Mouse (Mus musculus): Measurements from ENCODE around the gene Tigd2.
"Not testable (repeated sequence)": the region's sequence is repeated elsewhere in the genome, so short reads cannot be mapped to it uniquely, and the experiment has no call there.

The Tigd2 gene

GRCm38 (mm10) chr6:59208685-59209298, at the start of gene Tigd2:
TSS of gene Tigd2 (plus strand) at chr6:59208870.
- peak; percentile 94 for DNase-seq (ENCODE audit: low spot score)

DNA sequence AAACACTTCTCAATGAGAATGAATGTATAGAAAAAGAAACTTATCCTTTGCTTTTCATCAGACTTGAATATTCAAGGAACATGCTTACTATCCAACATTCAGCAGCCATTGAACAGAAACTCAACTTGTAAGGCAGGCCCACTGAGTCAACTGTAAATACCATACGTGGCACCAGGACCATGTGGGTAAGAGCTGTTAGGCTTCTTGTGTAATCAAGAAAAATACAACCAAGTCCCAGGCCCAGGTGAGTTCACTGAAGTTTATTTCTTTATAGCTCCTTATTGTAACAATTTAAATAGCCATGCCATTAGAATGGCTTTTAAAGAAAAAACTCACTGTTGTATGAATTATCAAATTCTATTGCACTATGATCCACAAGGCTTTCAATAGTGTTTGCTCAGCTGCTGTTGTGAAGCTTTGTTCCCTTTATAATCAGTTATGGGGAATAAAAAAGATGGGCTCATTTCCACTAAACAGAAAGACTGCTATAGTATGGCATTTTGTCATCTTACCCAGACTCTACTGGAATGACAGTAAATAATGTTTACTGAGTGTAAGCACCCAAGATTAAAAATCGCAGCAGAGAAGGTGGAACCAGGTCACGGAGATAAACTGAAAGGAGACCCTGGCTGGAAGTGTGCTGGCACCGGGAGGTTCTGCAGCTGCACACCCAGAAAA, 46.7 kb upstream of the Tigd2 start:
- DNase-seq (ENCODE audit: low spot score), result no peak

DNA sequence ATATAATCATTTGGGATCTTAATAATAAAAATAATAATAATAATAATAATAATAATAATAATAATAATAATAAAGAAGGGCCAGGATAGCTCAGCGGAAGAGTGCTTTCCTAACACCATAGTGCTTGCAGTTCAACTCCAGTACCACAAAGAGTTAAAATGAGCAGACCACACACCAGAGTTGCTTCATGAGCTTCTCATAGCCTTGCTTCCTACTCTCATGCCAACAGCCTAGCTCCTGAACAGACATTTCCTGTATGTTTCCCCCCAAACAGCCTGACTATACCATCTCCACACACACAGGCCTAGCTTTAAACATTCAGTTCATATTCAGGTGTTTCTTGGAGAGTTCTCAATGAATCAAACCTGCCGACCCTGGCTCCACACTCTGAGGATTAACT, 45.8 kb upstream of the Tigd2 start:
- DNase-seq (ENCODE audit: low spot score), result no peak

GRCm38 (mm10) chr6:59163407-59163806, 45.3 kb upstream of the Tigd2 start:
- DNase-seq (ENCODE audit: low spot score), result no peak

DNA sequence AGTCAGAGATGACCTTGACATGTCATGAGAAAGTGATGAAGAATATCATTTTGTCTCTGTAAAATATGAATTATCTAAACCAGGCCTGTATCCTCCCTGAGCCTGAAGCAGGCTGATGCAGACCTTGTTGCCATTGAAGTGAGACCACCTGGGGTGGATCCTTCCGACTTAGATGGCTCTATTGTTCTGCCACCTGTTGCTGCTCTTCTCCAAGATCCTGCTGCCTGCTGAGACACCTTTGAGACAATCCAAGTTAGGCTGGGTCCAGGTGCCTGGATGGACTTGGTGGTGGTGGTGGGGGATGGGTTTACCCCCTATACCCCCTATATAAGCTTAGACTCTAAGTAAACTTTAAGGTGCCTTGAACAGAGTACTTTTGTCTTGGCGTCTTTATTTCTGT, 39.7 kb upstream of the Tigd2 start:
- no peak for DNase-seq (ENCODE audit: low spot score)

DNA sequence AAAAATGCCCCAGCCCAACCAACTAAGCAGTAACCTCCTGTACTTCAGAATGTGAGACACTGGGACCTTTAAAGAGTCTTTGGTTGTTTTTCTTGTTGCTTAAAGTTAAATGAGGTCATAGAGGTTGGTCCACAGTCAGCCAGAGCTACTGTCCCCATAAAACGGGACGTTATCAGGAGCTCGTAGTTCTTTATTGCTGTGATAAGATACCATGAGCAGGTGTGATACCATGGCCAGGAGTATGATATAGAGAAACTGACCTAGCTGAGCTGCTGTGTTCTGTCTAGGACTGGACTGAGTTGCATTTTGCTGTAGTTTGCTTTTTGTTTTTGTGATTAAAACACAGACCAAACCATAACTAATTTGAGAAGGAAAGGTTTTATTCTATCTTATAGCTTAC, 37.4 kb upstream of the Tigd2 start:
- no peak for DNase-seq (ENCODE audit: low spot score)

DNA sequence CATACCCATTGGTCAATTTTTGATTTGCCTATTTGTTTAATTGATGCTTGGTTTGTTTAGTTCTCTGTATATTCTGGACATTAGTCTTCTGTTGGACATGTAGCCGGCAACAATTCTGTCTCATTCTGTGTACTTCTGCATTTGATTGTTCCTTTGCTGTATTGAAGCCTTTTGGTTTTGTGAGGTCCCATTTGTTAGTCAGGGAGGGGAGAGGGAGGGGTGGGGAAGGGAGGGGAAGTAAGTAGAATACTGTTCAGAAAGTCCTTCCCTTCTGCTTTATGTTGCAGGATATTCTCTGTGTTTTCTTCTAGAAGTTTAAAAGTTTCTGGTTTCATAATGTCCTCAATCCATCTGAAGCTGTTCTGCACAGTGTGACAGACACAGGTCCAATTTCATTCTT, 34.7 kb upstream of the Tigd2 start:
- DNase-seq (ENCODE audit: low spot score), result no peak

DNA sequence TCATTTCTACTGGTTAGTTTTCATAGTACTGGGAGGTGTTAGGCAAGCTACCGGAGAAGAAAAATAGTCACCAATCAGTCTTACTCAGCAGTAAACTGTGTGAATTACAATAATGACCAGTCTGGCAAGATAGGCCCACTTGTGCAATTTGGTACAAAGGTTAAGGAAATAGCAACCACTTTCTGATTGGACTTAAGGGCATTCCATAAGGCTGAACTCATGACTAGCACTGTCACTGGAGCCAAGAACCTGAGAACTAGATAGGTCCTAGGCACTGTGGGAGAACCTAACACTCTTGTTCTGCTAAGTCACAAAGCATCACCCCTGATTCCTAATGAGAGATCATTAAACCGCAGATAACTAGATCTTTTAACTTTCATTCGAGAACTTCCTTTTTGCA, 30.6 kb upstream of the Tigd2 start:
- DNase-seq (ENCODE audit: low spot score), result no peak

- DNase-seq (ENCODE audit: low spot score), result no peak
Measured at GRCm38 (mm10) chr6:59180376-59180996, 28.2 kb upstream of the Tigd2 start.

- peak; percentile 24 for DNase-seq (ENCODE audit: low spot score)
Measured at GRCm38 (mm10) chr6:59185010-59185699, 23.5 kb upstream of the Tigd2 start.

- DNase-seq (ENCODE audit: low spot score), result no peak
Measured at GRCm38 (mm10) chr6:59190006-59190405, 18.7 kb upstream of the Tigd2 start.

GRCm38 (mm10) chr6:59194518-59194917, 14.2 kb upstream of the Tigd2 start:
- not testable (repeated sequence) for DNase-seq (ENCODE audit: low spot score)

DNA sequence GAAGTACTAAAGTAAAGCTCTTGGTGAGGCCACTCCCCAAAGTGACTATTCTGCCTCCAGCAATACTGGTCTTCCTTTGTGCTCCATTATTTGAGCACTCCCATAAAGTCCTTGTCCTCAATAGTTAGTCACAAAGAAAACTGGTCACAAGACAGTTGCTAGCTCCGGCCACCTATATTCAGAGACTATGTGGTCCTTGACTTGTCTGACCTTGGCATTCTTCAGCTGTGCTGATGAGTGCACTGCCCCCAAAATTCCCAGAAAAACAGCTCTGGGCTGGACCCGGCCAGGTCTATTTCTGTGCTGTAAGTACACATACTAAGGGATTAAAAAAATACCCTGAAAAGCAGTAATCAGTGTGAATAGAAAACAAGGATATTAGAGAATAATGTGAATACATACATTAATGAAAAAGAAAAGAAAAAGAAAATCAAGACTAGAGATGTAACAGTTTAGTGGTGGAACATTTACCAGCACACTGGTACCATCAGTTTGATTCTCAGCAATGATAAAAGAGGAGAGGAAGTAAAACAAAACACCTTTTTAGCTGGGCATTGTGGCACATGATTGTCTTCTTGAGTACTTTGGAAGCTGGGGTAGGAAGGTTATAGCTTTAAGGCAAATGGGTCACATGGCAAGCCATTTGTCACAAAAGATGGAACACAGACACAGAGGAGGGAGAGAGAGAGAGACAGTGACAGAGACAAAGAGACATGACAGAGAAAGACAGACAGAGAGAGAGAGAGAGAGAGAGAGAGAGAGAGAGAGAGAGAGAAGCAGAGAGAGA, 12.6 kb upstream of the Tigd2 start:
- no peak for DNase-seq (ENCODE audit: low spot score)

- no peak for DNase-seq (ENCODE audit: low spot score)
Measured at GRCm38 (mm10) chr6:59196746-59197145, 11.9 kb upstream of the Tigd2 start.

DNA sequence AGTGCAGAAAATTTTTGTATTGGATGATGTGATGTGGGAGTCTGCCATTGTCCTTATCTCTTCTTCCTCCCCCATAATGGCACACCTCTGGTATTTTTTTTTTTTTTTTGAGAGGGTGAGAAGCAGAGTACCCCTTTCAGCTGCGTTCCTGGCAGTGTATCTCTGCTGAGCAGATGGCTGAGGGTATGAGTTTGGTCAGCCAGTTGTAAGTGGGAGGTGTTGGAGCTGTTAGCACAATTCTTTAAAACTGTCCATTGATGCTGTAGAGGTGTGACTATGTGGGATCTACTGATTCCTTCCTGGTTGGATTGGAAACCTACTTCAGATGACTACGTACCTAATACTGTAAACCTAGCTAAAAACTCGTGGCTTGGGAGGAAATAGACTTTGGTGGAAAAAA, 10.3 kb upstream of the Tigd2 start:
- DNase-seq (ENCODE audit: low spot score), result no peak

DNA sequence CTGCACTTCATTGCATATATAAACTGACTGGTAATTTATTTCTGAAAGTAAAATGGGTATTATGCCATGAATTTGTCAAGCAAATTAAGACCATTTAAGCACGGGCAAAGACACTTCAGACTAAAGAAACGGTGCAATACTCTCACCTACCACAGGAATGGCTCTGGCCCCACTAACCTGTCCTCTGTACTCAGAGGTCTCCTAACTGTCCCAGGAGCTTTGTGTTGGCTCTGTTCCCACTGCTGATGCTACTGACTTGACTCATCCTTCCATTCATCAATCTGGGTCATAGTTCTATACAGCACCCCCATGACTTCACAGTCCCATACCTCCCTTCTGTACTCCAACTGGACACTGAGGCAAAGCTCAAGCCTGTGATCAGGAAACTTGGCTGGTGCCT, 9.6 kb upstream of the Tigd2 start:
- no peak for DNase-seq (ENCODE audit: low spot score)

DNA sequence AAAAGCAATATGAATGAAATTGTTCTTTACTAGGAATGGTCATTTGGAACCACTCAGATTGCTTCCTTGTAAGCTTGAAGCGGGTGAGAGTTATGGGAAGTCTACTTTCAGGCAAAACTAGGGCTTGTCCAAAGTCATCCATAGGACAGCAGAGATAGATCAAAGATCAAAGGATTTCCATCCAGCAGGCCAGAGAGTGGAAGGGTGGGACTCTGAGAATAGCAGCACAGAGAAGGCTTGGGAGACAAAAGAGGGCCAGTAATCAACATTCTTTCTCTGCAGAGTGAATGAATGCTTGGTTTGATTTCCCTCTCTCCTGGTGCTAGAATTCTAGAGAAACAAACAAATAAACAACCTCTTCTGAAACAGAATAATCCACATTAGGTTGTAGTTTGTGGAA, 1.1 kb upstream of the Tigd2 start:
- no peak for DNase-seq (ENCODE audit: low spot score)

- DNase-seq (ENCODE audit: low spot score), result no peak
Measured at GRCm38 (mm10) chr6:59209299-59209707, 633 bp downstream of the Tigd2 start.

GRCm38 (mm10) chr6:59233191-59233590, 24.5 kb downstream of the Tigd2 start:
- DNase-seq (ENCODE audit: low spot score), result no peak

- DNase-seq (ENCODE audit: low spot score), result no peak
Measured at GRCm38 (mm10) chr6:59233651-59234050, 25.0 kb downstream of the Tigd2 start.

- peak; percentile 8 for DNase-seq (ENCODE audit: low spot score)
Measured at GRCm38 (mm10) chr6:59249675-59250074, 41.0 kb downstream of the Tigd2 start.

GRCm38 (mm10) chr6:59250536-59250935, 41.9 kb downstream of the Tigd2 start:
- DNase-seq (ENCODE audit: low spot score), result no peak
